Mouse (Mus musculus) intestine, embryonic 14.5 days (tissue): ENCODE measurements around the gene Cyp4a31. TPM values are rescaled to one million over a fixed set of nuclear protein-coding genes. Genes with fewer than 3 reads are reported as not detected.
"Not testable (repeated sequence)": the region's sequence is repeated elsewhere in the genome, so short reads cannot be mapped to it uniquely, and the experiment has no call there.

ENCODE experiments used
- ATAC-seq: fragments of 200-750 bp; cut with Nextera tagmentation; replicated peaks from 2 replicates; pipeline ENCODE4 v1.8.0; 2017; ENCODE audit warnings: low read depth, moderate number of reproducible peaks, moderate TSS enrichment, moderate library complexity; ENCODE audit not compliant: low FRiP score, low TSS enrichment
- DNase-seq: peaks from one replicate; pipeline ENCODE4 v3.0.0-alpha.2; 2018; ENCODE audit warnings: low spot score
- H3K27ac ChIP-seq: fragments of 300-500 bp; sonication (generic); 2 replicates; pipeline ENCODE4 v1.5.1; 2014; ENCODE audit warnings: low read depth, mild to moderate bottlenecking, control low read depth
- H3K27me3 ChIP-seq: fragments of 300-500 bp; sonication (generic); replicated peaks from 2 replicates; pipeline ENCODE4 v1.6.1; 2014; ENCODE audit warnings: low read length, control low read depth; ENCODE audit not compliant: control insufficient read depth, insufficient read depth
- H3K36me3 ChIP-seq: fragments of 300-500 bp; sonication (generic); 2 replicates; pipeline ENCODE4 v1.6.1; 2014; ENCODE audit warnings: low read length, control low read depth; ENCODE audit not compliant: control insufficient read depth, insufficient read depth
- H3K4me1 ChIP-seq: fragments of 300-500 bp; sonication (generic); replicated peaks from 2 replicates; pipeline ENCODE4 v1.6.1; 2014; ENCODE audit warnings: low read length, control low read depth, mixed read lengths; ENCODE audit not compliant: control insufficient read depth, insufficient read depth
- H3K4me2 ChIP-seq: fragments of 300-500 bp; sonication (generic); 2 replicates; pipeline ENCODE4 v1.6.1; 2014; ENCODE audit warnings: low read length
- H3K4me3 ChIP-seq: fragments of 300-500 bp; sonication (generic); 2 replicates; pipeline ENCODE4 v1.5.1; 2014; ENCODE audit warnings: low read depth, low read length, control low read depth, mixed read lengths
- H3K9ac ChIP-seq: fragments of 300-500 bp; sonication (generic); 2 replicates; pipeline ENCODE4 v1.6.1; 2014; ENCODE audit warnings: mild to moderate bottlenecking, low read length
- H3K9me3 ChIP-seq: fragments of 300-500 bp; sonication (generic); 2 replicates; pipeline ENCODE4 v1.6.1; 2016; ENCODE audit warnings: low read length, control low read depth; ENCODE audit not compliant: control insufficient read depth
- WGBS: fragments of 180-500 bp; shearing (Covaris S2); extraction: QIAGEN DNeasy Blood & Tissue Kit; methylation state at CpG from one replicate; pipeline ENCODE4 v1.1.7; 2014; 5-methylcytosine and 5-hydroxymethylcytosine counted together
- polyA plus RNA-seq: library from polyadenylated mRNA; unstranded; fragments of >200 nt; fragmentation: Nextera tagmentation; extraction: Ambion mirVana; gene quantifications from 2 replicates; pipeline ENCODE4 v1.2.1, GENCODE M21; 2014

Cyp4a31 gene
- polyA plus RNA-seq = not detected in 2 replicates

- 77% methylated on average over 3 of the region's 3 CpGs for WGBS
- no peak for DNase-seq
- no peaks in the 10 kb centered on the region for H3K27me3 ChIP-seq
- H3K9ac ChIP-seq = no peak within 1 kb of the TSS
- no peaks in the 10 kb centered on the region for H3K4me1 ChIP-seq
- H3K36me3 ChIP-seq = no peaks in the 10 kb centered on the region
- H3K27ac ChIP-seq = no peak within 1 kb of the TSS
- no peak within 1 kb of the TSS for H3K4me3 ChIP-seq
- no peak within 1 kb of the TSS for H3K4me2 ChIP-seq
- no peak for ATAC-seq
- no peaks in the 10 kb centered on the region for H3K9me3 ChIP-seq
Observed at GRCm38 (mm10) chr4:115563401-115563800, at the start of gene Cyp4a31. Gene Cyp4a31, plus strand, starts transcription at chr4:115563649.

GRCm38 (mm10) chr4:115513964-115514363, 49.5 kb upstream of the Cyp4a31 start:
- H3K4me2 ChIP-seq, ATAC-seq, H3K27ac ChIP-seq, H3K27me3 ChIP-seq, H3K9me3 ChIP-seq, H3K4me1 ChIP-seq, H3K9ac ChIP-seq, DNase-seq, H3K4me3 ChIP-seq, H3K36me3 ChIP-seq: not testable (repeated sequence)

- not testable (repeated sequence) for H3K9me3 ChIP-seq, H3K9ac ChIP-seq, H3K27me3 ChIP-seq, H3K36me3 ChIP-seq, H3K4me2 ChIP-seq, ATAC-seq, H3K4me3 ChIP-seq, H3K27ac ChIP-seq, H3K4me1 ChIP-seq, DNase-seq
- 84% methylated on average over 5 of the region's 5 CpGs for WGBS
Observed at GRCm38 (mm10) chr4:115518000-115518399, 45.4 kb upstream of the Cyp4a31 start, which contains the start of gene Cyp4a10. Gene Cyp4a10, plus strand, starts transcription at chr4:115518264.

- 77% methylated on average over 4 of the region's 4 CpGs for WGBS
- no peak for ATAC-seq
Observed at GRCm38 (mm10) chr4:115519444-115519843, 44.0 kb upstream of the Cyp4a31 start.

GRCm38 (mm10) chr4:115521766-115522165, 41.7 kb upstream of the Cyp4a31 start:
- H3K9me3 ChIP-seq = no peaks in the 10 kb centered on the region
- DNase-seq (no peak), ATAC-seq (no peak)
- H3K27me3 ChIP-seq = no peaks in the 10 kb centered on the region
- H3K4me2 ChIP-seq = no peak overlapping the region
- H3K4me3 ChIP-seq = no peak overlapping the region
- H3K27ac ChIP-seq = no peak overlapping the region
- no peak overlapping the region for H3K9ac ChIP-seq
- no peaks in the 10 kb centered on the region for H3K4me1 ChIP-seq
- 92% methylated on average over 2 of the region's 2 CpGs for WGBS
- no peaks in the 10 kb centered on the region for H3K36me3 ChIP-seq

More at GRCm38 (mm10) chr4:115519444-115519843, 44.0 kb upstream of the Cyp4a31 start:
- no peaks in the 10 kb centered on the region for H3K36me3 ChIP-seq
- H3K27me3 ChIP-seq = no peaks in the 10 kb centered on the region
- H3K4me1 ChIP-seq = no peaks in the 10 kb centered on the region
- no peak overlapping the region for H3K27ac ChIP-seq
- no peak overlapping the region for H3K4me3 ChIP-seq
- no peaks in the 10 kb centered on the region for H3K9me3 ChIP-seq
- no peak for DNase-seq
- no peak overlapping the region for H3K9ac ChIP-seq
- no peak overlapping the region for H3K4me2 ChIP-seq

- no peaks in the 10 kb centered on the region for H3K9me3 ChIP-seq
- H3K36me3 ChIP-seq = no peaks in the 10 kb centered on the region
- H3K4me2 ChIP-seq = no peak overlapping the region
- no peak overlapping the region for H3K9ac ChIP-seq
- no peak for ATAC-seq
- H3K27me3 ChIP-seq = no peaks in the 10 kb centered on the region
- H3K27ac ChIP-seq = no peak overlapping the region
- no peaks in the 10 kb centered on the region for H3K4me1 ChIP-seq
- no peak for DNase-seq
- 54% methylated on average over 1 of the region's 1 CpGs for WGBS
- no peak overlapping the region for H3K4me3 ChIP-seq
Observed at GRCm38 (mm10) chr4:115545101-115545500, 18.3 kb upstream of the Cyp4a31 start.

GRCm38 (mm10) chr4:115546141-115546828, 17.2 kb upstream of the Cyp4a31 start:
- WGBS = 67% methylated on average over 2 of the region's 2 CpGs
- no peak overlapping the region for H3K27ac ChIP-seq
- H3K4me1 ChIP-seq = no peaks in the 10 kb centered on the region
- no peak overlapping the region for H3K9ac ChIP-seq
- no peak overlapping the region for H3K4me2 ChIP-seq
- no peak overlapping the region for H3K4me3 ChIP-seq
- H3K27me3 ChIP-seq = no peaks in the 10 kb centered on the region
- no peaks in the 10 kb centered on the region for H3K36me3 ChIP-seq
- H3K9me3 ChIP-seq = no peaks in the 10 kb centered on the region
- DNase-seq (no peak), ATAC-seq (no peak)

- Histone ChIP-seq H3K4me3 (no peak overlapping the region), H3K9me3 (no peaks in the 10 kb centered on the region), H3K4me1 (no peaks in the 10 kb centered on the region), H3K27me3 (no peaks in the 10 kb centered on the region), H3K9ac (no peak overlapping the region), H3K27ac (no peak overlapping the region), H3K4me2 (no peak overlapping the region), H3K36me3 (no peaks in the 10 kb centered on the region)
- ATAC-seq (no peak), DNase-seq (no peak)
- 87% methylated on average over 3 of the region's 3 CpGs for WGBS
Observed at GRCm38 (mm10) chr4:115552726-115553125, 10.7 kb upstream of the Cyp4a31 start.

- no peak overlapping the region for H3K9ac ChIP-seq
- H3K36me3 ChIP-seq = no peaks in the 10 kb centered on the region
- ATAC-seq (no peak), DNase-seq (no peak)
- H3K4me2 ChIP-seq = no peak overlapping the region
- H3K9me3 ChIP-seq = no peaks in the 10 kb centered on the region
- H3K27ac ChIP-seq = no peak overlapping the region
- no peaks in the 10 kb centered on the region for H3K27me3 ChIP-seq
- WGBS = 65% methylated on average over 2 of the region's 2 CpGs
- H3K4me3 ChIP-seq = no peak overlapping the region
- H3K4me1 ChIP-seq = no peaks in the 10 kb centered on the region
Observed at GRCm38 (mm10) chr4:115555513-115555912, 7.9 kb upstream of the Cyp4a31 start.
